Mouse (Mus musculus) neural tube, embryonic 13.5 days (tissue): ENCODE measurements around the gene Gm2663. TPM values are rescaled to one million over a fixed set of nuclear protein-coding genes. Genes with fewer than 3 reads are reported as not detected.
"Not testable (repeated sequence)": the region's sequence is repeated elsewhere in the genome, so short reads cannot be mapped to it uniquely, and the experiment has no call there.

Experiments
- ATAC-seq: fragments of 200-750 bp; cut with Nextera tagmentation; 2 replicates; pipeline ENCODE4 v1.8.0; 2017; ENCODE audit warnings: low read depth, mild to moderate bottlenecking, moderate TSS enrichment, moderate library complexity
- H3K27ac ChIP-seq: fragments of 300-500 bp; sonication (generic); replicated peaks from 2 replicates; pipeline ENCODE4 v1.5.1; 2015; ENCODE audit warnings: moderate library complexity, mild to moderate bottlenecking, inconsistent platforms
- H3K27me3 ChIP-seq: fragments of 300-500 bp; sonication (generic); 2 replicates; pipeline ENCODE4 v1.6.1; 2015; ENCODE audit warnings: mild to moderate bottlenecking, inconsistent platforms
- H3K36me3 ChIP-seq: fragments of 300-500 bp; sonication (generic); 2 replicates; pipeline ENCODE4 v1.6.1; 2015; ENCODE audit warnings: mild to moderate bottlenecking, inconsistent platforms
- H3K4me1 ChIP-seq: fragments of 300-500 bp; sonication (generic); replicated peaks from 2 replicates; pipeline ENCODE4 v1.6.1; 2015; ENCODE audit warnings: inconsistent platforms
- H3K4me2 ChIP-seq: fragments of 300-500 bp; sonication (generic); 2 replicates; pipeline ENCODE4 v1.6.1; 2015; ENCODE audit warnings: inconsistent platforms, mild to moderate bottlenecking, moderate library complexity
- H3K4me3 ChIP-seq: fragments of 300-500 bp; sonication (generic); 2 replicates; pipeline ENCODE4 v1.5.1; 2015; ENCODE audit warnings: mild to moderate bottlenecking, inconsistent platforms
- H3K9ac ChIP-seq: fragments of 300-500 bp; sonication (generic); 2 replicates; pipeline ENCODE4 v1.6.1; 2015; ENCODE audit warnings: moderate library complexity, mild to moderate bottlenecking, inconsistent platforms
- H3K9me3 ChIP-seq: fragments of 300-500 bp; sonication (generic); 2 replicates; pipeline ENCODE4 v1.6.1; 2016; ENCODE audit warnings: inconsistent platforms
- WGBS: fragments of 180-500 bp; shearing (Covaris S2); methylation state at CpG from one replicate; pipeline ENCODE4 v1.1.7; 2015; 5-methylcytosine and 5-hydroxymethylcytosine counted together
- polyA plus RNA-seq: library from polyadenylated mRNA; unstranded; fragments of >200 nt; fragmentation: Nextera tagmentation; extraction: Ambion mirVana; gene quantifications from 2 replicates; pipeline ENCODE4 v1.2.1, GENCODE M21; 2015

The Gm2663 gene
- polyA plus RNA-seq = not detected in 2 replicates

GRCm38 (mm10) chr6:40999379-40999778, at the start of gene Gm2663:
Gene Gm2663, minus strand, starts transcription at chr6:40999479.
- not testable (repeated sequence) for H3K36me3 ChIP-seq, H3K9me3 ChIP-seq, ATAC-seq, H3K27ac ChIP-seq, H3K4me2 ChIP-seq, H3K9ac ChIP-seq, H3K4me1 ChIP-seq, H3K4me3 ChIP-seq, H3K27me3 ChIP-seq

- Histone ChIP-seq H3K36me3 (no peaks in the 10 kb centered on the region), H3K4me3 (no peak overlapping the region), H3K27me3 (no peaks in the 10 kb centered on the region), H3K4me2 (no peak overlapping the region), H3K27ac (no peak overlapping the region), H3K9me3 (no peaks in the 10 kb centered on the region), H3K9ac (no peak overlapping the region), H3K4me1 (no peaks in the 10 kb centered on the region)
- no peak for ATAC-seq
- WGBS = 74% methylated on average over 1 of the region's 1 CpGs
Observed at GRCm38 (mm10) chr6:41048602-41049001, 49.3 kb upstream of the Gm2663 start.

DNA sequence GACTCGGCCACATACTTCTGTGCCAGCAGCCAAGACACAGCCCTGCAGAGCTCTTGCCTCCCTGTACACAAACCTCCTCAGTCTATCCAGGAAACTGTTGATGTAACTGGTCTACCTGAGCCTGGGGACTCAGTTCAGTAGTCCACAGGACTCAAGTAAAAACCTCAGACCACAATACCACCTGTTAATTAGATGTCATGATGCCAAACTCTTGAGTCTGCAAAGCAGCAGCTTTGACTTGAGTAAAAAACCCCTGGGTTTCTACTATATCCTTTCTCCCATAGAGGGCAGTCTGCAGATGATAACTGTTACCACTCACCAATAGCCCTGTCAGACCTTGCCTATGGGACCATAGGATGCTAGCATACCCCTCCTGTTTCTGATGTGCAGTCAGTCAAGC, 48.7 kb upstream of the Gm2663 start:
- no peak for ATAC-seq
- 89% methylated on average over 1 of the region's 1 CpGs for WGBS
- no peak overlapping the region for H3K4me3 ChIP-seq
- no peak overlapping the region for H3K9ac ChIP-seq
- H3K9me3 ChIP-seq = no peaks in the 10 kb centered on the region
- H3K27ac ChIP-seq = no peak overlapping the region
- H3K36me3 ChIP-seq = no peaks in the 10 kb centered on the region
- H3K4me1 ChIP-seq = no peaks in the 10 kb centered on the region
- no peak overlapping the region for H3K4me2 ChIP-seq
- H3K27me3 ChIP-seq = no peaks in the 10 kb centered on the region

DNA sequence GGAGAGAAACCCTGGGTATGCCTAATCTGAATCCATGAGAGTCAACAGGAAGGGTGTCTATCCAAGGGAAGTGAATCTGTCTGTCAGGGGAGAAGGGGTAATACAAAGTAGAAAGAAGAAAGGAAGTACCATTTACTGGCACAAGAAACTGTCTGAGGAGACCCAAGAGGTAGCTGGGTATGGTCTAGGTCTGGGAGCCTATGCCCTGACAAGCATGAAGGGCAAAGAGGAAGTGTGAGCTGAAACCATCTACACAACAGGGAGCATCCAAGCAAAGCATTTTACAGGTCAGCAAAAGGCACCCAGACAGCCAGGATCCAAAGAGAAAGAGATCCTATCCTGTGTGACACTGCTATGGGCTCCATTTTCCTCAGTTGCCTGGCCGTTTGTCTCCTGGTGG, 47.9 kb upstream of the Gm2663 start:
- 88% methylated on average over 1 of the region's 1 CpGs for WGBS
- Histone ChIP-seq H3K27ac (no peak overlapping the region), H3K9ac (no peak overlapping the region), H3K36me3 (no peaks in the 10 kb centered on the region), H3K4me3 (no peak overlapping the region), H3K9me3 (no peaks in the 10 kb centered on the region), H3K27me3 (no peaks in the 10 kb centered on the region), H3K4me2 (no peak overlapping the region), H3K4me1 (no peaks in the 10 kb centered on the region)
- ATAC-seq = no peak

DNA sequence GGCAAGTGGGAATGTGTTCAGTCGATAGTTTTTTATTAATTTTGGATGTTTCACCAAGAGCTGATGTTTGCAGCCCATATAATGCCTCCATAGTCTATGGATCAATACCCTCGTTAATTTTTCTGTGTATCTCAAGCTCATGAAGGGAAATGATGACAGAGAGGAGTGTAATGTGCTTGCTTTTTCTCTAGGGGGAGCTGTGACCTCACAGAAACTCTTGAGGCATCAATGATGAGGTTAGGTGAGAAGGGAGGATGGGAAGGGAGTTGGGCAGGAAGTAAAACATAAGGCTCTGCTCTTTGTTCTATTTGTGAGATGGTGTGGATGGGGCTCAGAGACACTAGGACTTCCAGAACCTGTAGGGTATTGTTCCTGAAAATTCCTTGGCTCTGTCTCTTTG, 47.3 kb upstream of the Gm2663 start:
- no peak overlapping the region for H3K4me2 ChIP-seq
- no peak for ATAC-seq
- H3K27ac ChIP-seq = no peak overlapping the region
- H3K9ac ChIP-seq = no peak overlapping the region
- no peak overlapping the region for H3K4me3 ChIP-seq
- H3K36me3 ChIP-seq = no peaks in the 10 kb centered on the region
- WGBS = 66% methylated on average over 2 of the region's 2 CpGs
- no peaks in the 10 kb centered on the region for H3K27me3 ChIP-seq
- no peaks in the 10 kb centered on the region for H3K4me1 ChIP-seq
- no peaks in the 10 kb centered on the region for H3K9me3 ChIP-seq

- no peak for ATAC-seq
- Histone ChIP-seq H3K4me2 (no peak overlapping the region), H3K4me3 (no peak overlapping the region), H3K27ac (no peak overlapping the region), H3K9me3 (no peaks in the 10 kb centered on the region), H3K4me1 (no peaks in the 10 kb centered on the region), H3K36me3 (no peaks in the 10 kb centered on the region), H3K27me3 (no peaks in the 10 kb centered on the region), H3K9ac (no peak overlapping the region)
- 95% methylated on average over 1 of the region's 1 CpGs for WGBS
Observed at GRCm38 (mm10) chr6:41044753-41045152, 45.5 kb upstream of the Gm2663 start.

DNA sequence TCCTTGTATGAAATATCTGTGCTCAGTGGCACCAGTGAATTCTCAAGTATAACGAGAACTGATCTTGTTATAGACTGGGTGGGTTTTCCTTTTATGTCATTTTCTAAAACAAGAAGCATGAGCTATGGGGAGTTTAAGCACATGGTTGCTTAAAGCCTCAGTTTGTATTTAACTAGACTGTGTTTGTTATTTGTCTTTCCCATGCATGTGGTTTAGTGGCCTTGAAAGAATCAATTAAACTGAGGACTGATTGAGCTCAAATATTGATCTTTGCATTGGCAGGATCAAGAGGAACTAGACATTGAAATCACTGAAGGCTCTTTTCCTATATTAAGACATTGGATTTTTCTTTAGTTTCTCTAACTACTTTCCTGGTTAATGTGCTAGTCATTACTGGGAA, 45.0 kb upstream of the Gm2663 start:
- no peak for ATAC-seq
- Histone ChIP-seq H3K4me1 (no peaks in the 10 kb centered on the region), H3K27me3 (no peaks in the 10 kb centered on the region), H3K4me3 (no peak overlapping the region), H3K36me3 (no peaks in the 10 kb centered on the region), H3K9ac (no peak overlapping the region), H3K4me2 (no peak overlapping the region), H3K9me3 (no peaks in the 10 kb centered on the region), H3K27ac (no peak overlapping the region)
- 85% methylated on average over 1 of the region's 1 CpGs for WGBS

DNA sequence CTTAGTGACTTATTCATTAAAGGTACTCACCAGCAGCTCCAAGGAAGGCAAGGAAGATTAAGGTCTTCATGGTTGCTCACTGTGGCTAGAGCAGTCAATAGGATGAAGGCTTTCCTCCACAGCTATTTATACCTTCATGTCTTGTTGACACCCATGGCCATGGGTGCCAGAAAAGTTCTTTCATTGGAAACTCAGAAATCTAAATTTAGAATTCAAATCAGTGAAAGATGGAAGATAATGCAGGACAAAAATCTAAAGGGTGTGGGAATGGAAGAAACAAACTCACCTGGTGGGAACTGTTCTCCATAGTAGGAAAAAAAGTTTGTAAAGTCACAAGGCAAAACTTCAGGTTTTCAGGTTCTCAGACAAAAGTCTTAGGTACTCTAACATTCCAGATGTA, 36.1 kb upstream of the Gm2663 start, which contains the start of gene 2210010C04Rik:
Gene 2210010C04Rik, minus strand, starts transcription at position 101 of the 400 bp plus-strand sequence.
- Histone ChIP-seq H3K27ac (no peak within 1 kb of the TSS), H3K9ac (no peak within 1 kb of the TSS), H3K36me3 (no peaks in the 10 kb centered on the region), H3K4me3 (no peak within 1 kb of the TSS), H3K9me3 (no peaks in the 10 kb centered on the region), H3K4me1 (no peaks in the 10 kb centered on the region), H3K4me2 (no peak within 1 kb of the TSS), H3K27me3 (no peaks in the 10 kb centered on the region)
- no peak for ATAC-seq

DNA sequence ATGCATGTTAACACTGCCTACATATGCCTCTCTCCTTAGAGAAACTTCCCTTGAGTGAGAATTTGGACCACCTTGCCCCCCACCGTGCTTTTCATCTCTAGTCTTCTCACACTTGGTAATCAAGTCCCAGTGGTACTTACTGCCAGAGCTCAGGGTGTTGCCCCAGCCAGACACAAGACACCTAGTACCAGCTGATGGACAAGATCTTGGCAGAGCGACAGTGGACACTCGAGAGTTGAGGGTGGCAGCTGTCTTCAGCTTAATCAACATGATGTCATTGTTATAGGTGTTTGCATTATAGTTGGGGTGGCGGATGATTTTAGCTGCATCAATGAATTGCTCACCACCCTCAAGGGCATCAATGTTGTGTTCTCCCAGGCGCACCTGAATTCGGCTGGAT, 33.5 kb upstream of the Gm2663 start:
- H3K27ac ChIP-seq = no peak overlapping the region
- ATAC-seq = no peak
- H3K4me1 ChIP-seq = no peaks in the 10 kb centered on the region
- H3K4me2 ChIP-seq = no peak overlapping the region
- H3K36me3 ChIP-seq = no peaks in the 10 kb centered on the region
- H3K4me3 ChIP-seq = no peak overlapping the region
- WGBS = 81% methylated on average over 6 of the region's 6 CpGs
- no peaks in the 10 kb centered on the region for H3K27me3 ChIP-seq
- H3K9ac ChIP-seq = no peak overlapping the region
- no peaks in the 10 kb centered on the region for H3K9me3 ChIP-seq

GRCm38 (mm10) chr6:41032231-41032630, 33.0 kb upstream of the Gm2663 start:
- Histone ChIP-seq H3K4me1 (no peaks in the 10 kb centered on the region), H3K27ac (no peak overlapping the region), H3K36me3 (no peaks in the 10 kb centered on the region), H3K27me3 (no peaks in the 10 kb centered on the region), H3K9ac (no peak overlapping the region), H3K9me3 (no peaks in the 10 kb centered on the region), H3K4me3 (no peak overlapping the region), H3K4me2 (no peak overlapping the region)
- no peak for ATAC-seq
- WGBS = 82% methylated on average over 3 of the region's 3 CpGs

GRCm38 (mm10) chr6:41030821-41031220, 31.5 kb upstream of the Gm2663 start:
- no peak overlapping the region for H3K4me3 ChIP-seq
- H3K4me2 ChIP-seq = no peak overlapping the region
- no peaks in the 10 kb centered on the region for H3K36me3 ChIP-seq
- H3K27me3 ChIP-seq = no peaks in the 10 kb centered on the region
- whole genome bisulfite sequencing = 91% methylated on average over 3 of the region's 3 CpGs
- no peak overlapping the region for H3K9ac ChIP-seq
- H3K27ac ChIP-seq = no peak overlapping the region
- no peak for ATAC-seq
- H3K4me1 ChIP-seq = no peaks in the 10 kb centered on the region
- no peaks in the 10 kb centered on the region for H3K9me3 ChIP-seq

GRCm38 (mm10) chr6:41027053-41027452, 27.8 kb upstream of the Gm2663 start:
- no peaks in the 10 kb centered on the region for H3K27me3 ChIP-seq
- H3K4me1 ChIP-seq = no peaks in the 10 kb centered on the region
- 45% methylated on average over 2 of the region's 2 CpGs for WGBS
- H3K9me3 ChIP-seq = no peaks in the 10 kb centered on the region
- H3K4me3 ChIP-seq = no peak overlapping the region
- ATAC-seq = no peak
- H3K9ac ChIP-seq = no peak overlapping the region
- H3K27ac ChIP-seq = no peak overlapping the region
- no peak overlapping the region for H3K4me2 ChIP-seq
- H3K36me3 ChIP-seq = no peaks in the 10 kb centered on the region

- no peak overlapping the region for H3K4me3 ChIP-seq
- no peaks in the 10 kb centered on the region for H3K36me3 ChIP-seq
- no peak overlapping the region for H3K9ac ChIP-seq
- H3K4me2 ChIP-seq = no peak overlapping the region
- H3K9me3 ChIP-seq = no peaks in the 10 kb centered on the region
- H3K27ac ChIP-seq = no peak overlapping the region
- WGBS = 61% methylated on average over 2 of the region's 2 CpGs
- H3K4me1 ChIP-seq = no peaks in the 10 kb centered on the region
- H3K27me3 ChIP-seq = no peaks in the 10 kb centered on the region
- no peak for ATAC-seq
Observed at GRCm38 (mm10) chr6:41025873-41026650, 26.8 kb upstream of the Gm2663 start.
